Mouse (Mus musculus) layer of hippocampus, adult 11-12 months (tissue): ENCODE data around the gene Cep170b.

Source experiments
- DNase-seq: peaks from one replicate; pipeline ENCODE4 v3.0.0; 2022; ENCODE audit warnings: low spot score

The Cep170b gene

DNA sequence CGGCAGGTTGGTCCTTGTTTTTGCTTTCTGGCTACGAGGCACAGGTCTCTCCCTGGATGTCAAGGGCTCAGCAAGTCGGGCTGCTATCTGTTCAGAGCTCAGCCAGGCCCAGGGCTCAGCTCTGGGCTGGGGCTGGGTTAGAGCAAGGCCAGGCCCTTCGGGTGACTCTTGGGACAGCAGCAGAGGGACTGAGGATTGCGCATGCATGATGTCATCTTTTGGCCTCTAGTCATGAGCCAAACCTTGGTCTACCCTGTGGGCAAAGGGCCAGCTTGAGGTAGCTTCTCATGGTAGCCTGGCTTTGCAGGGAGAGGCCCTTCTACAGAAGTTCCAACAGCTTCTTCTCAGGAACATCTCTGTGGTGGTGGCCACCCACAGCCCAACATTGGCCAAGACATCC, 43.9 kb downstream of the Cep170b start:
- no peak for DNase-seq

DNA sequence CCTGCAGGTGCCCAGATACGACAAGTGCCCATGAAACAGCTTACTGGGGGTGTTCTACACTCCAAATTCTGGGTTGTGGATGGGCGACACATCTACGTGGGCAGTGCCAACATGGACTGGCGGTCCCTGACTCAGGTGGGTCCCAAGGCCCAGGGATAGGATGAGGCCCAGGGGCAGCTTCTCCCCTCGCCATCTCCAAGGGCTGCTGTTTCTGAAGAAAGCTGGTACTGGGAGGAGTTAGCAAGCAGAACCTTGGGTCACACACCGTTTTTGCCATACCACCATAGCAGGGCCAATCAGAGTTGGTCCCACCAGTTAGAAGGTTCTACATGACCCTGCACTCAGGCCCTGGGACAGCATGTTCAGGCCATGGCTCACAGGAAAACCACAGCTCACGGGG, 44.7 kb downstream of the Cep170b start:
- no peak for DNase-seq

DNA sequence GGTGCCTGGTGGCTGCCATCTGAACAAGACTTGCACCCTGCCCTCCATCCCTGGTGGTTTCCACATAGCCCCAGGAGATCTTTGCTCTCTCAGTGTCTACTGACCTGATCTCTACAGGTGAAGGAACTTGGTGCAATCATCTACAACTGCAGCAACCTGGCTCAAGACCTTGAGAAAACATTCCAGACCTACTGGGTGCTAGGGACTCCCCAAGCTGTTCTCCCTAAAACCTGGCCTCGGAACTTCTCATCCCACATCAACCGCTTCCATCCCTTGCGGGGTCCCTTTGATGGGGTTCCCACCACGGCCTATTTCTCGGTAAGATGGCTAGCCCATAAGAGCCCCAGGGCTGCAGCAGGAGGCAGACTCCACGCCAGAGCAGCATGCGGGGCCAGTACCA, 46.3 kb downstream of the Cep170b start:
- no peak for DNase-seq

DNA sequence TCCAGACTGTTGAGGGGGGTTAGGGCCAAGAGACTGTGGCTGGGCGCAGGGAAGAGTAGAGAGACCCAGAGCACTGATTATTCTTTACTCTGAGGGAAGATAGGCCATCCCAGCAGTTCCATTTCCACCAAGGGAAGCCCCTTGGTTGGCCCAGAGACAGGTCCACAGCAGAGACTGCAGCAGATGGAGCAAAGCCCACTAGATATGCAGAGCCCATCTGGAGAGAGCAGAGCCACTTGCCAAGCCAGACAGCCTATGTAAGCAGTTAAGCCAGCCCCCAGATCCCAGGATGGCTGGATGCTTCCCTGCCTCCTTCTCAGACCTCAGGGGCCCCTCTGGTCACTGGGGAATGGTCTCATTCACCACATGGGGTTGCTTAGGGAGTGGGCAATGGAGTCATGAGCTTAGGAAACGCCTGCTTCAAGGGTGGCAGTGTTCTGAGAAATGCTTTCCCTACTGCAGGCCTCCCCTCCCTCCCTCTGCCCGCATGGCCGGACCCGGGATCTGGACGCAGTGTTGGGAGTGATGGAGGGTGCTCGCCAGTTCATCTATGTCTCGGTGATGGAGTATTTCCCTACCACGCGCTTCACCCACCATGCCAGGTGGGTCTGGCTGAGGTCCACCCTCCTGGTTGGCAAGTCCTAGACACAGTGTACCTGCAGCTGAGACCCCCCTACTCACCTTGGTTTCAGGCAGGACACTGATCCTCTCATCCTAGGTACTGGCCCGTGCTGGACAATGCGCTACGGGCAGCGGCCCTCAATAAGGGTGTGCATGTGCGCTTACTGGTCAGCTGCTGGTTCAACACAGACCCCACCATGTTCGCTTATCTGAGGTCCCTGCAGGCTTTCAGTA, 47.0 kb downstream of the Cep170b start:
- no peak for DNase-seq

- no peak for DNase-seq
Measured at GRCm38 (mm10) chr12:112768166-112768565, 47.9 kb downstream of the Cep170b start.

- no peak for DNase-seq
Measured at GRCm38 (mm10) chr12:112769031-112769430, 48.8 kb downstream of the Cep170b start.

DNA sequence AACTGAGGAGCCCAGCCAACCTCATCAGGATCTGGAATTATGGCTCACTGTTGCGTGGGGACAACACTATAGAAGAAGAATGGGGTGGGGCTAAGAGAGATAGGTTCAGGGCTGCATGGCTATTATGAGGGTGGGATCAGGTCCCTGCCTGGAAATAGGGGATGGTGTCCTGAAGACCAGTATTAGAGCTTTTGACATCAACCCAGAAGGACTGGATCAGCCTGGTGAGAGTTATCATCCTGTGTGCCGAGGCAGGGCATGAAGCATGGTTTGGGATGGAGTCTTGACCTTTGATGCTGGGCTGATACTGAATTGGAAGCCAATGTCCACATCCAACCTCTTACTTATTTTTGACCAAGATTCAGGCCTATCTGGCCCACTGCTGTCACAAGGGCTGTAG, 49.5 kb downstream of the Cep170b start:
- DNase-seq, result no peak

DNA sequence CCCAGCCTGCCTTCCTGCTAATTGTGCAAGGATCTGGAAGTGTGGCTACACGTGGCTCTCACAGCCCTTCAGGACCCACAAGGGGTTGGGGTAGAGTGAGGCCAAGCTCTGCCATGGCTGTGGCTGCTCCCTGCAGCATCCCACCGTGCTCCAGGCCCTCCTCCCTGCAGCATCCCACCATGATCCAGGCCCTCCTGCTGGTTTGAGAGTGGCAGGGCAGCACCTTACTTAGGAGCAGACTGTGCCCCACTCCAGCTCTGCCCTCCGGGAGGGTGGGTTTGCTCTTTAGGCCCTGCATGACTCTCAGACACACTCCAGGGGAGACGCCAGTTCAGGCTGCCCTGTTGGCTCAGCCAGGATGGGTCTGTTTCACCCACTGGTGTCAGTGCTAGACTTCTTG, 50.1 kb downstream of the Cep170b start:
- DNase-seq, result no peak

DNA sequence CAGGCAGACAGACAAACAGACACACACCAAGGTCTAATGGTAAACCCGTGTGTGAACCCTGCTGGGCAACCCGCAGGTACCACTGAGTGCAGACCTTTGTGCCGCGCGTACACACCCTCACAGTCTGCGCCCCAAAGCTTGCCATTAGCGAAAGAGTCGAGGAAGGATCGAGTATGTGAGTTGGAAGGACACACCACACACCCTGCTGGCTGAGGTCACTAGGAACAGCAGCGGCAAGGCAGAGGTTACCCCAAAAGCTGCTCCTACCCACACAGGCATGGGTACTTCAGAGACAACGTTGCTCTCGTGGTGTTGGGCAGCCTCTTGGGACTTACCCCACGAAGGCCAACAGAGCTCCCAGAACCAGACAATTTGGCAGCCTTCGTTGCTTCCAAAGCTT, 52.1 kb downstream of the Cep170b start:
- no peak for DNase-seq

DNA sequence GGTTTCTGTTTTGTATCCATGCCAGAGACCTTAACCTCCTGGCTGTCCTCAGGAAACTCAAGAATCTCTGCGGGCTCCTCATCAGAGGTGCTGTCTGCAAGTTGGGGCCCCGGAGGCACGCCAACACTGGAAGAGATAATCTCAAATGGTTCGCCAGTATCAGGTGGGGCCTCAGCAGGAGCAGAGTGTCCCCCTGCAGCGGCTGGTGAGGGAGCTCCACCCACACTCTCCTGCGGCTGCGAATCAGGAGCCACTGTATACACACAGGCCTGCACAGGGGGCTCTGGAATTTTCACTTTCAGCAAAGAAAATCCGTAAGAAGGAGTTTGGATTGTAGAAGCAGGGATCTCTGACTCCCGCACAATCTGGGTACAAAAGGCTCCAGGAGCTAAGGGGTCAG, 53.1 kb downstream of the Cep170b start:
- no peak for DNase-seq

GRCm38 (mm10) chr12:112774026-112774425, 53.8 kb downstream of the Cep170b start:
- DNase-seq, result no peak

DNA sequence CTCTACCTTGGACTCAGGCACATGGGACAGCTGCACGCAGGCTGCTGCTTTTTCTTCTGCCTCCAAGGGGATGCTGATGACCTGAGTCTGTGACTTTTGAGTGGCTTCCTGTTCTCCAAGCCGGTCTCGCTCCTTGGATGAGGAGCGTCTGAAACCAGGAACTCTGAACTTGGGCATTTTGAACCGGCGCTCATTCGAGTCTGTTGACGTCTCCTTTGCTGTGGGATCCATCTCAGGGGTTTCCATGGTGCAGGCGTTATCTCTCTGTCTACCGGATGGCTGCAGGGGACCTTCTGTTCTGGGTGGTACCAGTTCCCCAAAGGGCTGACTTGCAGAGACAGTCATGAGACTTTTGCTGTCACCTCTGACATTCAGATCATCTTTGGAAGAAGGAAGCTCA, 54.2 kb downstream of the Cep170b start:
- DNase-seq, result no peak

DNA sequence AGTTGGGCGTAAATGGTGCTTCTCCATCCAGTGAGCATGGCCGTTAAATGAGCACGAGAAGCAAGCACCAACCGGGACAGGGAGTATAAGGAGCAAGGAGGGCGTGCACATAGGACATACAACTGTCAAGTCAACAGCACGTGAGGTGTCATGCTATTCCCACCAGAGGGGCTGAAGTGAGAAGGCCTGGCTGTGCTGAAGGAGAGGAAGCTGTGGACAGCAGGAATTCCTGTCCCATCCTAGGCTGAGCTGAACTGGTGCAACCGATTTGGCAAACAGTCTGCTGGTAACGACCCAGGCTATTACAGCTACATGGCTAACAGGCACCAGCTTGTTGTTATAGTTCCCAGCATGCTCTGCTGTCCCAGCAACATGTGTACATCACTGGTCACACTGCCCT, 70.8 kb downstream of the Cep170b start:
- no peak for DNase-seq

- DNase-seq, result no peak
Measured at GRCm38 (mm10) chr12:112793601-112794355, 73.5 kb downstream of the Cep170b start.

DNA sequence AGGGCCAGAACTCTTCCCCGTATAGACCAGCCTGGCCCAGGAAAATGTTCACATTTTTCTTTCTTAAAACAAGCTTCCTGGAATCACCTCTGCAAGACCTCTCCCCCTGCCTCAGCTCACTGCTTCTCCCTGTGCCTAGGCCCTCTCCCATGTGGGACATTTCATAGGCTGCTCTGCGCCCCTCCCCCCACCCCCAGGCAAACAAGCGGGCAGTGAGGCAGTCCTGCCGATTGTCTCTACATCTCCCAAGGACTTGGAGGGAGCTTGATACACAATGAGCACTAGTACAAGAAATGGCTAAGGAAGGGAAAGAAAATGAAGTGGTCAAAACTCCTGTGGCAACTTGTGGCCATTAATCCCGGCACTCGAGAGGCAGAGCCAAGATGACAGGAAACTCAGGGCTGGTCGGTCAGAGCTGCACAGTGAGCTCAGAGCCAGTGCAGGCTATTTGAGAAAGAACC, 74.1 kb downstream of the Cep170b start:
- no peak for DNase-seq

GRCm38 (mm10) chr12:112794998-112795397, 74.7 kb downstream of the Cep170b start:
- DNase-seq, result no peak

GRCm38 (mm10) chr12:112795466-112796104, 75.3 kb downstream of the Cep170b start:
- no peak for DNase-seq
